Mouse (Mus musculus): ENCODE data around the gene Gipr. TPM values are rescaled to one million over a fixed set of nuclear protein-coding genes. Genes with fewer than 3 reads are reported as not detected.

The Gipr gene
- total RNA-seq, 1 experiment, result 1.5 TPM

GRCm38 (mm10) chr7:19169506-19169905 lies 3.6 kb upstream of the Gipr start:
- no peaks in the 10 kb centered on the region for H3K36me3 ChIP-seq (ENCODE audit: control insufficient read depth, insufficient read depth, low read length, poor library complexity, severe bottlenecking)
- H3K9me3 ChIP-seq (ENCODE audit: control insufficient read depth, insufficient read depth, low read depth, low read length), result no peaks in the 10 kb centered on the region
- DNase-seq (ENCODE audit: low read depth, low spot score), result no peak
- in situ Hi-C loops (cut with MboI; ENCODE audit: low sequenced_read_pairs in 2 of 2, unreplicated experiment in 2 of 2), result no loop called here
- no peak overlapping the region for H3K27ac ChIP-seq (ENCODE audit: insufficient read depth, low read depth, low read length, poor library complexity, severe bottlenecking)
- H3K4me3 ChIP-seq (ENCODE audit: insufficient read depth in 1 of 2, low read depth in 1 of 2, low read length in 2 of 2, poor library complexity in 1 of 2, severe bottlenecking in 1 of 2), result no peak overlapping the region
- TF ChIP-seq CHD2 (IDR thresholded peaks at IDR 0.05; ENCODE audit: low read depth, low read length), result no peak
- TF ChIP-seq MAFK (IDR thresholded peaks at IDR 0.05; ENCODE audit: insufficient read depth, low read depth, low read length), result no peak
- no peak for TF ChIP-seq HCFC1 (IDR thresholded peaks at IDR 0.05; ENCODE audit: borderline replicate concordance, insufficient read depth, low read length)
- TF ChIP-seq ZNF384 (IDR thresholded peaks at IDR 0.05; ENCODE audit: low read depth, low read length), result no peak
- no peak for TF ChIP-seq ZC3H11A (IDR thresholded peaks at IDR 0.05; ENCODE audit: borderline replicate concordance, low read depth, low read length)
- H3K4me1 ChIP-seq (ENCODE audit: control insufficient read depth in 2 of 2, insufficient read depth in 2 of 2, low read length in 2 of 2, poor library complexity in 1 of 2), result peaks cover 2 to 11% of the 10 kb centered on the region in 2 experiments; a peak in 2 of 4 replicates
- H3K9ac ChIP-seq (ENCODE audit: insufficient read depth, low read depth, low read length, poor library complexity, severe bottlenecking), result no peak overlapping the region

DNA sequence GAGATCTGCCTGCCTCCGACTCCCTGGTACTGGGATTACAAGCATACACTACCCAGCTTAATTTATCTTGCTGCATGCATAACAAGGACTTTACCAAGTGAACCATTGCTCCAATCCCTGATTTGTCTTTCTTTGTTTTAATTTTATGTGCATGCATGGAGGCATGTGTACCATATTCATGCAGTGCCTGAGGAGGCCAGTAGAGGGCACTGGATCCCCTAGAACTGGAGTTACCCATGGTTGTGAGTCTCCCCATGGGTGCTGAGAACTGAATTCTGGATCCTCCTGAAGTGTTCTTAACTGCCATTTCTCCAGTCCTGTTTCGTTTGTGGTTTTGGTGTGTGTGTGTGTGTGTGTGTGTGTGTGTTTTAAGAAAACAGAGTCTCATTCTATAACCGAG lies 1.1 kb upstream of the Gipr start:
- DNase-seq (ENCODE audit: low read depth, low spot score), result no peak
- Histone ChIP-seq H3K4me3 (ENCODE audit: insufficient read depth in 1 of 2, low read depth in 1 of 2, low read length in 2 of 2, poor library complexity in 1 of 2, severe bottlenecking in 1 of 2) (no peak overlapping the region), H3K4me1 (ENCODE audit: control insufficient read depth in 2 of 2, insufficient read depth in 2 of 2, low read length in 2 of 2, poor library complexity in 1 of 2) (peaks cover 2 to 13% of the 10 kb centered on the region in 2 experiments; a peak in 2 of 4 replicates), H3K36me3 (ENCODE audit: control insufficient read depth, insufficient read depth, low read length, poor library complexity, severe bottlenecking) (no peaks in the 10 kb centered on the region), H3K9me3 (ENCODE audit: control insufficient read depth, insufficient read depth, low read depth, low read length) (no peaks in the 10 kb centered on the region), H3K27ac (ENCODE audit: insufficient read depth, low read depth, low read length, poor library complexity, severe bottlenecking) (no peak overlapping the region), H3K9ac (ENCODE audit: insufficient read depth, low read depth, low read length, poor library complexity, severe bottlenecking) (no peak overlapping the region)
- no peak for TF ChIP-seq CHD2 (IDR thresholded peaks at IDR 0.05; ENCODE audit: low read depth, low read length)
- no peak for TF ChIP-seq MAFK (IDR thresholded peaks at IDR 0.05; ENCODE audit: insufficient read depth, low read depth, low read length)
- TF ChIP-seq HCFC1 (IDR thresholded peaks at IDR 0.05; ENCODE audit: borderline replicate concordance, insufficient read depth, low read length), result no peak
- TF ChIP-seq ZC3H11A (IDR thresholded peaks at IDR 0.05; ENCODE audit: borderline replicate concordance, low read depth, low read length), result no peak
- TF ChIP-seq ZNF384 (IDR thresholded peaks at IDR 0.05; ENCODE audit: low read depth, low read length), result no peak
- in situ Hi-C loops (cut with MboI; ENCODE audit: low sequenced_read_pairs in 2 of 2, unreplicated experiment in 2 of 2), result no loop called here

DNA sequence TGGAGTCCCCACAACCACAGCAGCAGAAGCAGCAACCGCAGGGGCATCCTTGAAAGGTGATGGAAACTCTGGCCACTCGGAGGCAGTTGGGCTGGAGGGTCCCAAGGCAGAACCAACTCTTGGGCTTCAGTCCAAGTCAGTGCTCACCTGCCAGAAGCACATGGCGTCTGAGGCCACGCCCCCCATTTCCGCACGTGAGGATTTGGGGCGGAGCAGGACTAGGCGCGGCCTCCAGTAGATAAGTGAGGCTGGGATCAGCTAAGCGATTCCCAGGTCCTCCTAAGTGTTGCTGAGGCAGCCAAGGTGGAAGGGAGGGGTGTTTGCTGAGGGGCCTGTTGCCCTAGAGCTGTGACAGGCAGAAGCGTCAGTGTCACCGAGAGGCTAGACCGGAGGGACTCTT lies 949 bp downstream of the Gipr start:
- no peak overlapping the region for H3K9ac ChIP-seq (ENCODE audit: insufficient read depth, low read depth, low read length, poor library complexity, severe bottlenecking)
- TF ChIP-seq ZC3H11A (IDR thresholded peaks at IDR 0.05; ENCODE audit: borderline replicate concordance, low read depth, low read length) (no peak), ZNF384 (IDR thresholded peaks at IDR 0.05; ENCODE audit: low read depth, low read length) (no peak), HCFC1 (IDR thresholded peaks at IDR 0.05; ENCODE audit: borderline replicate concordance, insufficient read depth, low read length) (no peak), CHD2 (IDR thresholded peaks at IDR 0.05; ENCODE audit: low read depth, low read length) (no peak), MAFK (IDR thresholded peaks at IDR 0.05; ENCODE audit: insufficient read depth, low read depth, low read length) (no peak)
- no peaks in the 10 kb centered on the region for H3K9me3 ChIP-seq (ENCODE audit: control insufficient read depth, insufficient read depth, low read depth, low read length)
- H3K27ac ChIP-seq (ENCODE audit: insufficient read depth, low read depth, low read length, poor library complexity, severe bottlenecking), result no peak overlapping the region
- peak overlapping the region in 1 of 2 experiments; percentile 2; a peak in 1 of 4 replicates for H3K4me3 ChIP-seq (ENCODE audit: insufficient read depth in 1 of 2, low read depth in 1 of 2, low read length in 2 of 2, poor library complexity in 1 of 2, severe bottlenecking in 1 of 2)
- DNase-seq (ENCODE audit: low read depth, low spot score), result peak; percentile 67
- peaks cover 2 to 11% of the 10 kb centered on the region in 2 experiments; a peak in 2 of 4 replicates for H3K4me1 ChIP-seq (ENCODE audit: control insufficient read depth in 2 of 2, insufficient read depth in 2 of 2, low read length in 2 of 2, poor library complexity in 1 of 2)
- in situ Hi-C loops (cut with MboI; ENCODE audit: low sequenced_read_pairs in 2 of 2, unreplicated experiment in 2 of 2), result no loop called here
- H3K36me3 ChIP-seq (ENCODE audit: control insufficient read depth, insufficient read depth, low read length, poor library complexity, severe bottlenecking), result no peaks in the 10 kb centered on the region

- Histone ChIP-seq H3K9me3 (ENCODE audit: control insufficient read depth, insufficient read depth, low read depth, low read length) (no peaks in the 10 kb centered on the region), H3K36me3 (ENCODE audit: control insufficient read depth, insufficient read depth, low read length, poor library complexity, severe bottlenecking) (no peaks in the 10 kb centered on the region), H3K9ac (ENCODE audit: insufficient read depth, low read depth, low read length, poor library complexity, severe bottlenecking) (no peak overlapping the region), H3K27ac (ENCODE audit: insufficient read depth, low read depth, low read length, poor library complexity, severe bottlenecking) (no peak overlapping the region), H3K4me3 (ENCODE audit: insufficient read depth in 1 of 2, low read depth in 1 of 2, low read length in 2 of 2, poor library complexity in 1 of 2, severe bottlenecking in 1 of 2) (peak overlapping the region in 1 of 2 experiments; percentile 41; a peak in 2 of 4 replicates), H3K4me1 (ENCODE audit: control insufficient read depth in 2 of 2, insufficient read depth in 2 of 2, low read length in 2 of 2, poor library complexity in 1 of 2) (peaks cover 2 to 17% of the 10 kb centered on the region in 2 experiments; a peak in 2 of 4 replicates)
- in situ Hi-C loops (cut with MboI; ENCODE audit: low sequenced_read_pairs in 2 of 2, unreplicated experiment in 2 of 2), result no loop called here
- TF ChIP-seq MAFK (IDR thresholded peaks at IDR 0.05; ENCODE audit: insufficient read depth, low read depth, low read length) (no peak), ZC3H11A (IDR thresholded peaks at IDR 0.05; ENCODE audit: borderline replicate concordance, low read depth, low read length) (no peak), HCFC1 (IDR thresholded peaks at IDR 0.05; ENCODE audit: borderline replicate concordance, insufficient read depth, low read length) (no peak), ZNF384 (IDR thresholded peaks at IDR 0.05; ENCODE audit: low read depth, low read length) (no peak), CHD2 (IDR thresholded peaks at IDR 0.05; ENCODE audit: low read depth, low read length) (no peak)
- peak; percentile 92 for DNase-seq (ENCODE audit: low read depth, low spot score)
Measured at GRCm38 (mm10) chr7:19164189-19164588, 1.7 kb downstream of the Gipr start.

Data from ES-E14 (cell line).